Mouse (Mus musculus) urinary bladder, postnatal 36 days (tissue): ENCODE results near the gene Acsl1.

Experiments
- DNase-seq, 2 experiments: peaks; one replicate each; pipeline ENCODE4 v3.0.0; 2022; ENCODE audit warnings: low spot score in 2 of 2, mixed read lengths in 1 of 2

Acsl1 gene

GRCm38 (mm10) chr8:46470792-46471781 is at the start of gene Acsl1:
Gene Acsl1 (plus strand): TSS chr8:46471037.
- peak; percentile 99 to 100 for DNase-seq

GRCm38 (mm10) chr8:46421515-46421914 is 49.3 kb upstream of the Acsl1 start:
- no peak for DNase-seq

GRCm38 (mm10) chr8:46427940-46428339 is 42.9 kb upstream of the Acsl1 start:
- no peak for DNase-seq

DNA sequence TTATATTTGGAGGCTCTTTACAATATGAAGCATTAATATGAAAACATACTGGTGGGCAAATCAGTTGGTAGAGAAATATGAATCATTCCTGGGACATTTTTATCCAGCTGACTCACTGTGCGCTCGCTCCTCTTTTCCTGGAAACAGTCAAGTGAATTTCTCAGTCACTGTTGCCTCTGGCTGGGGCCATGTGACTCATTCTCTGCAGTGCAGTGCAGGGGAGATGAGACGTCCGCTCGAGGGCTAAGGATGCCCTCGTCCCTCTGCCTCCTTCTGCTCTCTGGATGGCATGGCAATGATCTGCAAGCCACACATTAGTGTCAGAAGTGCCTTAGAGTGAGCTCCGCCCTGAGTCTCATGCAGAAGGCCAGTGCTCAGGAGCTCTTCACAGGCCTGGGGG is 41.0 kb upstream of the Acsl1 start:
- DNase-seq = peak in 1 of 2 experiments; percentile 11

GRCm38 (mm10) chr8:46431921-46432320 is 38.9 kb upstream of the Acsl1 start:
- no peak for DNase-seq

DNA sequence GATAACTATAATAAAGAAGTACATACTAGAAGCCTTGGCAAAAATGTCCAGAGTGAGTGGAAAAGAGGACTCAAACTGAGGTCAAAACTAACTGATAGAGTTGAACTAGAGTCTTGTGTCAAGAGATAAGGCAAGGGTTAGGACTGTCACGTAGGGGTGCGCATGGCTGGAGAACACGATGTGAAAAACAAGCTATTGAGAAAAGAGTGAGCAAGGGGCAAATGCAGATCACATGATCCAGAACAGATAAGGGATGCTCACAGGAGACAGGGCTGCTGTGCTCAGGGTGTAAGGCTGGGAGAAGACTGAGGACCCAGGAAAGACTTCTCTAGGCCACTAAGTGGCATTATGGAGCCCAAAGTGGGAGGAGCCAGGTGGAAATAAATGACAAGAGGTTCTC is 38.3 kb upstream of the Acsl1 start:
- no peak for DNase-seq

DNA sequence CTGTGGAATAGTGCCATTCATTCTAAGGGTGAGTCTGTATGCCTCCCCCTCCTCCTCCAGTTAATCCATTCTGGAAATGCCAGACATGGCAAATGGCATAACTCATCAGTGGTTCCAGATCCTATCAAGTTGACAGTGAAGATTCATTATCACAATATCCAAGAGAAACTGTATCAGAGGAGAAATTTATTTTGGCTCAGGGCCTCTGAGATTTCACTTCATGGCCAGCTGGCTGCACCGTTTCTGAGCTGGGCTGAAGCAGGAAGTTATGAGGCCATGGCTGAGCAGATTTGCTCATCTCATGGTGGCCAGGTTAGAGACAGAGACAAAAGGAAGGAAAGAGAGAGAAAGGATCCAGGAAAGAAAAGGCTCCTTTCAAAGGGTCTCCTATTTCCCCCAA is 37.2 kb upstream of the Acsl1 start:
- no peak for DNase-seq

- DNase-seq = no peak
These were observed 32.3 kb upstream of the Acsl1 start for GRCm38 (mm10) chr8:46438491-46438890.

DNA sequence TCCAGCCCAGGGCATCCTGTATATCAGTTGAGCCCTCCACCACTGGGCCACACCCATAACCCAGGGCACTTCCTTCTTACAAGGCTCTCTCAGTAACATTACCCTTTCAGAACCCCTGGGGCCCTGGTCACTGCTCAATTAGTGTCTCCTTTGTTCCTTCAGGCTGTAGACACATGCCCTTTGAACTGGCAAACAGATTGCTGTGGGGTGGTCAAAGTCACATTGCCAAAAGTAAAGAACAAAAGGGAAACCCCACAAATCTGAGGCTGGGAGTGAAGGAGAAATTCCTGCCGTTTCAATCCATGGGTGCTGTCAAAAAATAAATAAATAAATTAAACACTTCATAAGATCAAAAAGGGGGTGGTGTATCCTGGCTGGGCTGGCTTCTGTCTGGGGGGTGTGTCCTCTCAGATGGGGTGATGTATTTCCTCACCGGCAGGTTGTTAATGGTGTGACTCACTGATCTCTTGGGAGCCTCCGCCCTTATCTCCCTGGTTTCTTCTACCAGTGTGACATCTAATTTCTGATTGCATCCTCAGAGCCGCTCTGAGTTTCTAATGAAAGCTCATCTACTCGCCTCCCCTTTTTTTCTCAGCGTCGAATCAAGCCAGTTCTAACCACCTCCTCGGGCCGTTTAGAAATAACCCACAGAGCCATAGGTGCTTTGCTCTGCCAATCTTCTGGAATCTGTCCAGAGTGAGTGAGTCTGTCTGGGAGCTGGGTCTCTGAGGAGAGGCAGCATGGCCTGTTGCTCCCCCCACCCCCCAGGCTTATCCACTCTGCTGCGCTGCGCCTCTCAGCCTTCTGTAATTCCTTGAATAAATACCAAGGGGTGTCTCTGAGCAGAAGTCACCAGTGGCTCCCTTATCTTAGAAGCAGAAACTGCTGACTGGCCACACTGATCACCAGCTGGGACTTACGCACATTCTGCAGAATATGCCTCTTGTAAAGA is 24.6 kb upstream of the Acsl1 start:
- no peak for DNase-seq

GRCm38 (mm10) chr8:46447334-46447733 is 23.5 kb upstream of the Acsl1 start:
- no peak for DNase-seq

DNA sequence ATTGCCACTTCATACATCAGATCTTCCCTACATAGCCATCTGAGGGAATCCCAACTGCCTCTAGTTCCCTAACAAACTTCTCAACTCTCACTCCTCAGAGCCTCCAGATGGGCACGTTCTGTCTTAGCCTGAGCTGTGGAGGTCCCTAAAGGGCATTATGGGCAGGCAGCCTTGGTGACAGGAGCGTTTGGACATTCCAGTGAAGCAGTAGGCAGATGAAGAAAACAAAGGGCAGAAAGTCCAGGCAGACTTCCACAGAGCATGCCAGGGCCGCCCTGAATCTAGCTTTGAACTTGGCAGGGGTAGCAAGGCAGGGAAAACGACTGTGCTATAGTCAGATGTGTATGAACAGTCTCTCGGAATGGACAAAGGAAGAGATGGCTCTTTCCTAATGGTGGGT is 22.2 kb upstream of the Acsl1 start:
- no peak for DNase-seq

DNA sequence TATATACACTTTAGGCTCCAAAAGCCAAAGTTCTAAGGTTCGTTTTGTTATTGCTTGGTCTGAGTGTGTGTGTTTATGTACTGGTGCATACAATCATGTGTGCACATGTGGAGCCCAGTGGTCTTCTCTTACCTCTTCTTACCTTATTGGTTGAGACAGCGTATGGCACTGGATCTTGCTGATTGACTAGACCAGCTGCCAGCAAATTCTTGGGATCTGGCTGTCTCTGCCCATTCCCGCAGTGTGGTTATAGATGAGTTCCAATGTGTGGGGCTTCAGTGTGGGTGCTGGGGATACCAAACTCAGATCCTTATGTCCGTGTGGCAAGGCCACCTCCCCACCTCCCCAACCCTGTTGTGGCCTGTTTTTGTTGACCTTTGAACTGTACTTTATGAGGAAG is 21.8 kb upstream of the Acsl1 start:
- no peak for DNase-seq

- no peak for DNase-seq
These were observed 21.1 kb upstream of the Acsl1 start for GRCm38 (mm10) chr8:46449723-46450251.

GRCm38 (mm10) chr8:46458215-46458811 is 12.5 kb upstream of the Acsl1 start:
- DNase-seq = no peak

GRCm38 (mm10) chr8:46468400-46468799 is 2.4 kb upstream of the Acsl1 start:
- no peak for DNase-seq

DNA sequence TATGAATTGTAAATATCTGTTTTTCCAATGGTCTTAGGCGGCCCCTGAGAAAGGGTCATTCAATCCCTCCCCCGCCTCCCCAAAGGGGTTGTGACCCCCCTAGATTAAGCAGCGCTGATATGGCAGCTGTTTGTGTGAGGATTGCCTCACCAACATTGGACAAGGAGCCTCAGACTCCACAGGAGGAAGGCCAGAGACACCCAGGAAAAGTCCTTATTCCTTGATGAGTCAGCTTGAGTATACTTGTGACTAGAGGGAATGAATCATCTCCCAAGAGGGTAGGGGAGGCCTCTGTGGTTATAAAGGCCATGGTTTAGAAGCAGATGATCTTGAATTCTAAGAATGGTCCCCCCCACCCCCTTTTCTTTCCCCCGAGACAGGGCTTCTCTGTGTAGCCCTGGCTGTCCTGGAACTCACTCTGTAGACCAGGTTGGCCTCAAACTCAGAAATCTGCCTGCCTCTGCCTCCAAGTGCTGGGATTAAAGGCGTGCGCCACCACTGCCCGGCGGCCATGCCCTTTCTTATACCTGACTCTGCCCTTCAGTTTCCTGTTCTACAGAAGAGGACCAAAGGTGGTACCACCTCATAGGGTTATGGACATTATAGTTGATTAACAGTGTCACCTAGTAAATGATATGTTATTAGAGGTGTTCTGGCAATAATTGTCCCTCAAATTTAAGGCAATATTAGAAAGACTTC is 1.6 kb upstream of the Acsl1 start:
- DNase-seq = no peak

DNA sequence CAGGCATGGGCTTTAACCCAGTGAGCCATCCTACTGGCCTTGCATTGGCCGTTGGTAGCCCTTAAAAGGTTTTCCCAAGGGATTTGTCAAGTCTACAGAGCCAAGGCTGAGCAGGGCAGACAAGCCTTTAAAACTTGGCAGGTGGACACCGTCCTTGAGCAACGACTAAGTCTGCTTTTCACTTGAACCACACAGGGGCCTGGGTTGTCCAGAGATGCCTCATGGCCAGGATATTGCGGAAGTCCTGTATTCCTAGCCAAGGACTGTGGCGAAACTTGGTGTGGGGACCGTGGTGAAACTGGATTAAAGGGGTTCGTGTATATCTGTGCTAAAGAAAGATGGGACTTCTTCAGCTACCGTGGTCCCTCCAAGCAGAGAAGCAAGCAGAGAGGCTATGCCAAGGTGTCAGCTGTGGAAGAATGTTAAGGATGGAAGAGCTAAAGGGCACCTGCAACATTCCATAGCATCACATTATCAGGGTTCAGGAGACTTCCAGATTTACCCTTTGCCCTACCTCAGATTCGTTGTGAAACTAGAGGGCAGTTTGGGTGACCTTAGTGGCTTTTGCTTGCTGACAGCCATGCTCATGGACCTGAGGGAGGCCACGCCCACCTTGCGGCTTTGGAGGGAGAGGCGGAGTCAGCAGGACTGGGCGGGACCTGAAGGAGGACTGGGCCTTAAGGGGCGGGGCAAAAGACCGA is 596 bp upstream of the Acsl1 start:
- peak in 1 of 2 experiments; percentile 61 for DNase-seq

- DNase-seq = no peak
These were observed 1.2 kb downstream of the Acsl1 start for GRCm38 (mm10) chr8:46471926-46472485.

GRCm38 (mm10) chr8:46474120-46474519 is 3.3 kb downstream of the Acsl1 start:
- no peak for DNase-seq

GRCm38 (mm10) chr8:46474634-46475033 is 3.8 kb downstream of the Acsl1 start:
- no peak for DNase-seq
